Mouse (Mus musculus) heart, embryonic 13.5 days (tissue): Measurements from ENCODE around the gene Fcor. TPM values are rescaled to one million over a fixed set of nuclear protein-coding genes. Genes with fewer than 3 reads are reported as not detected.
A peak's percentile ranks its signal among the peaks of the same experiment; 100 is the strongest.

Experiments used
- ATAC-seq: fragments of 200-750 bp; cut with Nextera tagmentation; 2 replicates; pipeline ENCODE4 v1.8.0; 2017; ENCODE audit warnings: moderate TSS enrichment; ENCODE audit not compliant: insufficient number of reproducible peaks, low FRiP score, low TSS enrichment; ENCODE audit errors: extremely low read depth
- H3K27ac ChIP-seq: fragments of 300-500 bp; sonication (generic); replicated peaks from 2 replicates; pipeline ENCODE4 v1.5.1; 2015; ENCODE audit warnings: moderate library complexity, mild to moderate bottlenecking, inconsistent platforms
- H3K27me3 ChIP-seq: fragments of 300-500 bp; sonication (generic); replicated peaks from 2 replicates; pipeline ENCODE4 v1.6.1; 2015; ENCODE audit warnings: mild to moderate bottlenecking, inconsistent platforms
- H3K36me3 ChIP-seq: fragments of 300-500 bp; sonication (generic); 2 replicates; pipeline ENCODE4 v1.6.1; 2015; ENCODE audit warnings: mild to moderate bottlenecking, inconsistent platforms
- H3K4me1 ChIP-seq: fragments of 300-500 bp; sonication (generic); 2 replicates; pipeline ENCODE4 v1.6.1; 2015; ENCODE audit warnings: inconsistent platforms
- H3K4me2 ChIP-seq: fragments of 300-500 bp; sonication (generic); 2 replicates; pipeline ENCODE4 v1.6.1; 2015; ENCODE audit warnings: inconsistent platforms, mild to moderate bottlenecking, moderate library complexity
- H3K4me3 ChIP-seq: fragments of 300-500 bp; sonication (generic); 2 replicates; pipeline ENCODE4 v1.5.1; 2015; ENCODE audit warnings: moderate library complexity, mild to moderate bottlenecking, inconsistent platforms
- H3K9ac ChIP-seq: fragments of 300-500 bp; sonication (generic); 2 replicates; pipeline ENCODE4 v1.6.1; 2015; ENCODE audit warnings: inconsistent platforms, mild to moderate bottlenecking, moderate library complexity
- H3K9me3 ChIP-seq: fragments of 300-500 bp; sonication (generic); 2 replicates; pipeline ENCODE4 v1.6.1; 2016; ENCODE audit warnings: inconsistent platforms
- WGBS: fragments of 180-500 bp; shearing (Covaris S2); methylation state at CpG from one replicate; pipeline ENCODE4 v1.1.7; 2015; ENCODE audit warnings: mixed read lengths; 5-methylcytosine and 5-hydroxymethylcytosine counted together
- polyA plus RNA-seq: library from polyadenylated mRNA; unstranded; fragments of >200 nt; fragmentation: Nextera tagmentation; extraction: Ambion mirVana; gene quantifications from 2 replicates; pipeline ENCODE4 v1.2.1, GENCODE M21; 2015

Fcor gene
- polyA plus RNA-seq, result 9.0 and 9.7 TPM in 2 replicates

DNA sequence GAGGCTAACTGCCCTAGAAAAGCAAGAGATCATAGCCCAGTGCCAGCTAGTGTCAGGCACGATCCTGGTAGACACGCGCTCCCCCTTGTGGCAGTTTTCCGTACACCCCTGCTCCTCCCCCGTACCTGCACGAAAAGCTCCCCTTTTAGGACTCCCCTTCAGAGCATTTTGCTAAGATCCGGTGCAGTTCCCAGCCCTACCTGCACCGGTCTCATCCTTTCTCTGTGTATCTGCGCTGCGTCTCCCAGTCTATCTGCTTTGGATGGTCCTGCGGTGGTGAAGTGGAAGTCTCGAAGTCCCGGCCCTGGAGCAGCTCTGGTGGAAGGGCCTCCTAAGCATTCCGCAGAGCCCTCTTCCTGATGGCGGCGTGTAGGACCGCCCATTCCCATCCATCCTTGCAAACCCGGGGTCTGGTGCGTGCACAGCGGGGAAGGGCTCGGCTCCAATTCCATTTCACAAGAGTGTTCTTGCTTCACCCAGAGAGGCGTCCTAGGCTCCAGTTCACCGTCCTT is at the start of gene Fcor:
Gene Fcor, minus strand, starts transcription at position 383 of the 512 bp plus-strand sequence.
- Histone ChIP-seq H3K27me3 (0 out of 2 replicates have a peak, but pooled peaks cover 3% of the 10 kb centered on the region), H3K9ac (peak within 1 kb of the TSS; percentile 84), H3K4me1 (peaks cover 7% of the 10 kb centered on the region), H3K4me2 (peak within 1 kb of the TSS; percentile 81), H3K9me3 (no peaks in the 10 kb centered on the region), H3K4me3 (peak within 1 kb of the TSS; percentile 65), H3K27ac (peak within 1 kb of the TSS; percentile 44), H3K36me3 (no peaks in the 10 kb centered on the region)
- ATAC-seq, result peak; percentile 51; the same call in 1 of the 2 replicates
- WGBS, result under 1% methylated on average over 23 of the region's 23 CpGs

- ATAC-seq, result no peak
- no peaks in the 10 kb centered on the region for H3K9me3 ChIP-seq
- no peaks in the 10 kb centered on the region for H3K36me3 ChIP-seq
- H3K4me2 ChIP-seq, result no peak overlapping the region
- no peak overlapping the region for H3K9ac ChIP-seq
- H3K4me3 ChIP-seq, result no peak overlapping the region
- H3K4me1 ChIP-seq, result peaks cover 15% of the 10 kb centered on the region
- no peaks in the 10 kb centered on the region for H3K27me3 ChIP-seq
- WGBS, result 18% methylated on average over 1 of the region's 1 CpGs
- H3K27ac ChIP-seq, result no peak overlapping the region
Observed at GRCm38 (mm10) chr8:3721041-3721440, 48.9 kb upstream of the Fcor start.

DNA sequence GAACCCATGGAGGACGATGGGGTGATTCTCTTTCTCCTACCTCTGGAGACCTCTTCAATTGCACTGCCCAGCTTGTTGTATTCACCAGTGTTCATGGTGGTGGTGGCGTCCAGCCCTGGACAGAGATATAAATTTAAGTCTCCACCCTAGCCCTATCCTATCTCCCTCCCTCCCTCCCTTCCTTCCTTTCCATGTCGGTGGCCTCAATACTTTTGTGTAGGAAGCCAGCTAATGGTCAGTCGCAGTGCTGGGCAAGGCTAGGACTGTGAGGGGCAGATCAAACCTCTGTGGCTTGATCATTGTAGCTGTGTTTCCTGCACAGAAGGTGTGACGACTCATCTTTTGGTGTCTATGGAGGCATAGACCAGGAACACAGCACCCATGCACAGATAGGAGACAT is 48.4 kb upstream of the Fcor start, which contains the start of gene Clec4g:
Gene Clec4g, minus strand, starts transcription at position 101 of the 400 bp plus-strand sequence.
- Histone ChIP-seq H3K4me3 (no peak within 1 kb of the TSS), H3K36me3 (no peaks in the 10 kb centered on the region), H3K4me1 (peaks cover 15% of the 10 kb centered on the region), H3K9ac (no peak within 1 kb of the TSS), H3K27ac (no peak within 1 kb of the TSS), H3K27me3 (no peaks in the 10 kb centered on the region), H3K9me3 (no peaks in the 10 kb centered on the region), H3K4me2 (no peak within 1 kb of the TSS; the same call in 1 of the 2 replicates)
- ATAC-seq, result no peak
- WGBS, result 59% methylated on average over 5 of the region's 5 CpGs

- Histone ChIP-seq H3K27me3 (no peaks in the 10 kb centered on the region), H3K36me3 (no peaks in the 10 kb centered on the region), H3K27ac (no peak overlapping the region), H3K9me3 (no peaks in the 10 kb centered on the region), H3K9ac (no peak overlapping the region), H3K4me1 (peaks cover 15% of the 10 kb centered on the region), H3K4me2 (no peak overlapping the region), H3K4me3 (no peak overlapping the region)
- 17% methylated on average over 14 of the region's 14 CpGs for WGBS
- ATAC-seq, result no peak
Observed at GRCm38 (mm10) chr8:3718559-3718958, 46.4 kb upstream of the Fcor start.

GRCm38 (mm10) chr8:3717321-3717954 is 45.3 kb upstream of the Fcor start:
- H3K4me1 ChIP-seq, result peaks cover 15% of the 10 kb centered on the region
- WGBS, result 45% methylated on average over 12 of the region's 12 CpGs
- 0 out of 2 replicates have a peak, but pooled peaks have one; percentile 15 for ATAC-seq
- no peaks in the 10 kb centered on the region for H3K9me3 ChIP-seq
- H3K27ac ChIP-seq, result peak overlapping the region; percentile 48; the same call in 1 of the 2 replicates
- no peaks in the 10 kb centered on the region for H3K36me3 ChIP-seq
- H3K4me3 ChIP-seq, result no peak overlapping the region
- H3K4me2 ChIP-seq, result no peak overlapping the region
- no peaks in the 10 kb centered on the region for H3K27me3 ChIP-seq
- H3K9ac ChIP-seq, result no peak overlapping the region

DNA sequence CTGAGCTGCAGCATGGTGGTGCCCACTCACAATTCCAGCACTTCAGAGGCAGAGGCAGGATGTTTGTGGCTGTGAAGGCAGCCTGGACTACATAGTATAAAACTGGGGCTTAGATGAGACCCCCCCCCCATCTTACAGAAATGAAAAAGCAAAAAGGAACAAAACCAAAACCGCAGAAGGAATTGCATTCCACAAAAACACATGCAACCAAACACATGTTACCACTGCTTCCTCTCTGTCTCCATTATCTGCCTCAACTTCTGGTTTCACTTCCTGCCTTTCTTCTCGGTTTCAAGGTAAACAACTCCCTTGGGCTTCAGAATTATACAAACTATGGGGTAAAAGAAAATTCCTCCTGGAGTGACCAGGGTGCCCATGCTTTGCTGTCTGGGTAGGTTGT is 39.5 kb upstream of the Fcor start:
- Histone ChIP-seq H3K4me3 (no peak overlapping the region), H3K36me3 (no peaks in the 10 kb centered on the region), H3K27me3 (no peaks in the 10 kb centered on the region), H3K4me2 (no peak overlapping the region), H3K9me3 (no peaks in the 10 kb centered on the region), H3K9ac (no peak overlapping the region), H3K4me1 (no peaks in the 10 kb centered on the region), H3K27ac (peak overlapping the region; percentile 61; the same call in 1 of the 2 replicates)
- 32% methylated on average over 2 of the region's 2 CpGs for WGBS
- no peak for ATAC-seq

DNA sequence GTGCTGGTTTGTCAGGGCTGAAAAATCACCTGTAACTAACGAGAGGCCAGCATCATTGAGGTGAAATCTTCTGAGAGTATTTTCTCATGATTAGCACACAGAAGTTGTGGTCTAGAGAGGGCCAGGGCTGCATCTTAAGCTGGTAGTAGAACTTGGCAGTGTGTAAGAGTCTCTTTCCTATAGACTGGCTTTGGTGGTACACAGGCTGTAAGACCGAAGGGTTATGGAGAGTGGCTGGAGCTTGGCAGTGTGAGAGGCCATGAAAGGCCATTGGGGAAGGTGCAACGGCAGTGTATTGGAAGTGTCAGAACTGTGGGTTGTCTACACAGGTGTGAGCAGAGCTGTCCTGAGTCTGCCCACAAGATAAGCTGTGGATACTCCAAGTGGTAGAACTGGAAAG is 38.1 kb upstream of the Fcor start:
- no peak overlapping the region for H3K9ac ChIP-seq
- no peaks in the 10 kb centered on the region for H3K4me1 ChIP-seq
- H3K27me3 ChIP-seq, result no peaks in the 10 kb centered on the region
- H3K4me2 ChIP-seq, result no peak overlapping the region
- ATAC-seq, result no peak
- 69% methylated on average over 3 of the region's 3 CpGs for WGBS
- H3K4me3 ChIP-seq, result no peak overlapping the region
- no peak overlapping the region for H3K27ac ChIP-seq
- H3K36me3 ChIP-seq, result no peaks in the 10 kb centered on the region
- no peaks in the 10 kb centered on the region for H3K9me3 ChIP-seq

- Histone ChIP-seq H3K4me2 (no peak overlapping the region), H3K4me1 (no peaks in the 10 kb centered on the region), H3K4me3 (no peak overlapping the region), H3K9ac (no peak overlapping the region), H3K36me3 (no peaks in the 10 kb centered on the region), H3K27ac (no peak overlapping the region), H3K27me3 (no peaks in the 10 kb centered on the region), H3K9me3 (no peaks in the 10 kb centered on the region)
- ATAC-seq, result no peak
- 49% methylated on average over 7 of the region's 7 CpGs for WGBS
Observed at GRCm38 (mm10) chr8:3707611-3708010, 35.4 kb upstream of the Fcor start.

DNA sequence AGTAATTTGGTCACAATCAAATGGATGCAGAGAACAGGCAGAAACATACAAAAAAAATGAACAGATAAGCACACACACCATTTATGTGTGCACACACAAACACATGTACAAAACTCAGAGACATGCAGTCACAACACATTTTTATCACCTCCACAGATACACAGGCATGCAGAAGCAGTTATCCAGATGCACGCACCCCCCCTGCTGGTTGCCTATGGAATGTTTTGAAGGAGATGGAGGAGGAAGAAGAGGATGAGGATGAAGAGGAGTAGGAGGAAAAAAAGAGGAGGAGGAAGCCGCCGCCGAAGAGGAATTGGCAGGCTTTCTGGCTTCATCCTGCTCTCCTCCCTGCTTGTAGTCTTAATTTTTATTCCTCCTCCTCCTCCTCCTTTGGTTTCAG is 33.5 kb upstream of the Fcor start:
- WGBS, result 39% methylated on average over 4 of the region's 4 CpGs
- no peak overlapping the region for H3K4me2 ChIP-seq
- no peaks in the 10 kb centered on the region for H3K27me3 ChIP-seq
- no peak for ATAC-seq
- no peak overlapping the region for H3K27ac ChIP-seq
- H3K9ac ChIP-seq, result no peak overlapping the region
- no peaks in the 10 kb centered on the region for H3K9me3 ChIP-seq
- no peaks in the 10 kb centered on the region for H3K36me3 ChIP-seq
- no peaks in the 10 kb centered on the region for H3K4me1 ChIP-seq
- no peak overlapping the region for H3K4me3 ChIP-seq

GRCm38 (mm10) chr8:3701491-3701890 is 29.3 kb upstream of the Fcor start:
- ATAC-seq, result no peak
- no peak overlapping the region for H3K9ac ChIP-seq
- 100% methylated on average over 1 of the region's 1 CpGs for WGBS
- H3K27ac ChIP-seq, result no peak overlapping the region
- H3K9me3 ChIP-seq, result no peaks in the 10 kb centered on the region
- no peak overlapping the region for H3K4me3 ChIP-seq
- H3K4me1 ChIP-seq, result no peaks in the 10 kb centered on the region
- no peaks in the 10 kb centered on the region for H3K36me3 ChIP-seq
- H3K27me3 ChIP-seq, result no peaks in the 10 kb centered on the region
- no peak overlapping the region for H3K4me2 ChIP-seq

DNA sequence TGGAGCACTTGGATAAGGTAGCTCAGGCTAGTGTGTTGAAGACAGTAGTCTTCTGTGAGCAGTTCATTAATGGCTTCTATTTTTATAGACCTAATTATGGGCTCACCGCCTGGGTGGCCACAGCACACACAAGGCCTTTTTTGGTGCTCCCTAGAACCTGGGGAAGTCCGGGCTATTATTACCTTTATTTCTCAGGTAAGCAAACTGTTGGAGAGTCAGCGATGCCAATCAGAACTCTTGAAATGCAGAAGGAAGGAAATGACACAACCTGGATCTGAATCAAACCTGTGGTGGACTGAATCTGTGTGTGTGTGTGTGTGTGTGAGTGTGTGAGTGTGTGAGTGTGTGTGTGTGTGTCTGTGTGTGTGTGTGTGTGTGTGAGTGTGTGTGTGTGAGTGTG is 22.0 kb upstream of the Fcor start, which contains the start of gene Fcer2a:
Gene Fcer2a, minus strand, starts transcription at position 55 of the 400 bp plus-strand sequence.
- Histone ChIP-seq H3K27ac (no peak within 1 kb of the TSS), H3K9ac (no peak within 1 kb of the TSS), H3K36me3 (no peaks in the 10 kb centered on the region), H3K27me3 (0 out of 2 replicates have a peak, but pooled peaks cover 3% of the 10 kb centered on the region), H3K4me3 (no peak within 1 kb of the TSS), H3K4me2 (no peak within 1 kb of the TSS), H3K9me3 (no peaks in the 10 kb centered on the region), H3K4me1 (no peaks in the 10 kb centered on the region)
- 81% methylated on average over 3 of the region's 3 CpGs for WGBS
- no peak for ATAC-seq

- Histone ChIP-seq H3K9me3 (no peaks in the 10 kb centered on the region), H3K4me2 (no peak overlapping the region), H3K27ac (no peak overlapping the region), H3K9ac (no peak overlapping the region), H3K36me3 (no peaks in the 10 kb centered on the region), H3K27me3 (peaks cover 3% of the 10 kb centered on the region; the same call in 1 of the 2 replicates), H3K4me3 (no peak overlapping the region), H3K4me1 (no peaks in the 10 kb centered on the region)
- WGBS, result 61% methylated on average over 3 of the region's 3 CpGs
- no peak for ATAC-seq
Observed at GRCm38 (mm10) chr8:3690774-3691173, 18.6 kb upstream of the Fcor start.
